Mouse (Mus musculus) kidney, embryonic 15.5 days (tissue): ENCODE data around the gene Oxld1. TPM values are rescaled to one million over a fixed set of nuclear protein-coding genes. Genes with fewer than 3 reads are reported as not detected.

Source experiments
- ATAC-seq: fragments of 200-750 bp; cut with Nextera tagmentation; replicated peaks from 2 replicates; pipeline ENCODE4 v1.8.0; 2017; ENCODE audit warnings: moderate TSS enrichment; ENCODE audit not compliant: low FRiP score
- H3K27ac ChIP-seq: fragments of 300-500 bp; sonication (generic); 2 replicates; pipeline ENCODE4 v1.5.1; 2015; ENCODE audit warnings: mild to moderate bottlenecking, inconsistent platforms
- H3K27me3 ChIP-seq: fragments of 300-500 bp; sonication (generic); 2 replicates; pipeline ENCODE4 v1.6.1; 2015; ENCODE audit warnings: inconsistent platforms
- H3K36me3 ChIP-seq: fragments of 300-500 bp; sonication (generic); 2 replicates; pipeline ENCODE4 v1.6.1; 2015; ENCODE audit warnings: inconsistent platforms
- H3K4me1 ChIP-seq: fragments of 300-500 bp; sonication (generic); 2 replicates; pipeline ENCODE4 v1.6.1; 2015; ENCODE audit warnings: inconsistent platforms
- H3K4me2 ChIP-seq: fragments of 300-500 bp; sonication (generic); 2 replicates; pipeline ENCODE4 v1.6.1; 2015; ENCODE audit warnings: moderate library complexity, mild to moderate bottlenecking, inconsistent platforms
- H3K4me3 ChIP-seq: fragments of 300-500 bp; sonication (generic); replicated peaks from 2 replicates; pipeline ENCODE4 v1.5.1; 2015; ENCODE audit warnings: mild to moderate bottlenecking, inconsistent platforms
- H3K9ac ChIP-seq: fragments of 300-500 bp; sonication (generic); 2 replicates; pipeline ENCODE4 v1.6.1; 2015; ENCODE audit warnings: mild to moderate bottlenecking, inconsistent platforms
- H3K9me3 ChIP-seq: fragments of 300-500 bp; sonication (generic); replicated peaks from 2 replicates; pipeline ENCODE4 v1.6.1; 2016; ENCODE audit warnings: inconsistent platforms
- WGBS: fragments of 180-500 bp; shearing (Covaris S2); methylation state at CpG from one replicate; pipeline ENCODE4 v1.1.7; 2015; ENCODE audit warnings: mixed read lengths; 5-methylcytosine and 5-hydroxymethylcytosine counted together
- polyA plus RNA-seq: library from polyadenylated mRNA; unstranded; fragments of >200 nt; fragmentation: Nextera tagmentation; extraction: Ambion mirVana; gene quantifications from 2 replicates; pipeline ENCODE4 v1.2.1, GENCODE M21; 2015

The Oxld1 gene
- polyA plus RNA-seq, 1 experiment from 2014 or later, result 13.1 TPM

DNA sequence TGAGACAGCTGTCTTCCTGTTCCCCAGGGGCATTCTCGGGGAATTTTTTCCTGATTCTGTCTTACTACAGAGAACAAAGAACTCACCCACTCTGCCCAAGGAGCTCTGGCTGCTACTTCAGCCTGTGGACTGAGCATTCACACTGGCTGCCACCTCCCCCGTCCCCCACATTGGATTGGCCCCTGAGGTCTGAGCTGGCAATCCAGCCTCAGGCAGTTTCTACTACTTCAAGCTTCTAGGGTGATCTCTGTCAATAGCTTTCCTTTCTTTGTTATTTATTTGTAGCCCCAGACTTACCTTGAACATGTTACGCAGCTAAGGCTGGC lies 35.0 kb upstream of the Oxld1 start:
- peaks cover 57% of the 10 kb centered on the region for H3K36me3 ChIP-seq
- peak overlapping the region; percentile 89 for H3K27ac ChIP-seq
- no peak for ATAC-seq
- H3K4me2 ChIP-seq, result peak overlapping the region; percentile 78
- H3K4me3 ChIP-seq, result peak overlapping the region; percentile 82
- peaks cover 51% of the 10 kb centered on the region for H3K4me1 ChIP-seq
- peak overlapping the region; percentile 75 for H3K9ac ChIP-seq
- WGBS, result 24% methylated on average over 3 of the region's 3 CpGs
- H3K27me3 ChIP-seq, result no peaks in the 10 kb centered on the region
- H3K9me3 ChIP-seq, result no peaks in the 10 kb centered on the region

- peak overlapping the region; percentile 78 for H3K4me2 ChIP-seq
- peaks cover 51% of the 10 kb centered on the region for H3K4me1 ChIP-seq
- H3K4me3 ChIP-seq, result peak overlapping the region; percentile 82
- H3K27ac ChIP-seq, result peak overlapping the region; percentile 89
- under 1% methylated on average over 48 of the region's 48 CpGs for WGBS
- no peaks in the 10 kb centered on the region for H3K27me3 ChIP-seq
- H3K9ac ChIP-seq, result peak overlapping the region; percentile 75
- peaks cover 57% of the 10 kb centered on the region for H3K36me3 ChIP-seq
- H3K9me3 ChIP-seq, result no peaks in the 10 kb centered on the region
- ATAC-seq, result peak; percentile 50; the same call in 1 of the 2 replicates
Measured at GRCm38 (mm10) chr11:120492024-120492877, 34.4 kb upstream of the Oxld1 start.

- Histone ChIP-seq H3K9me3 (no peaks in the 10 kb centered on the region), H3K4me3 (peak within 1 kb of the TSS; percentile 82), H3K27me3 (no peaks in the 10 kb centered on the region), H3K36me3 (peaks cover 57% of the 10 kb centered on the region), H3K4me1 (peaks cover 54% of the 10 kb centered on the region), H3K9ac (peak within 1 kb of the TSS; percentile 75), H3K4me2 (peak within 1 kb of the TSS; percentile 78), H3K27ac (peak within 1 kb of the TSS; percentile 89)
- ATAC-seq, result peak; percentile 91
- under 1% methylated on average over 35 of the region's 35 CpGs for WGBS
Measured at GRCm38 (mm10) chr11:120491317-120492023, 33.6 kb upstream of the Oxld1 start, which contains the start of gene Slc25a10. Gene Slc25a10, plus strand, starts transcription at chr11:120491840.

GRCm38 (mm10) chr11:120490291-120491046 lies 32.6 kb upstream of the Oxld1 start:
- Histone ChIP-seq H3K36me3 (peaks cover 57% of the 10 kb centered on the region), H3K27me3 (no peaks in the 10 kb centered on the region), H3K4me1 (peaks cover 64% of the 10 kb centered on the region), H3K4me3 (peak overlapping the region; percentile 82; the same call in 1 of the 2 replicates), H3K9me3 (no peaks in the 10 kb centered on the region), H3K27ac (peak overlapping the region; percentile 89), H3K9ac (peak overlapping the region; percentile 75; the same call in 1 of the 2 replicates), H3K4me2 (peak overlapping the region; percentile 78)
- WGBS, result 46% methylated on average over 4 of the region's 4 CpGs
- ATAC-seq, result no peak

- Histone ChIP-seq H3K4me3 (no peak overlapping the region), H3K36me3 (peaks cover 44% of the 10 kb centered on the region), H3K9me3 (no peaks in the 10 kb centered on the region), H3K4me2 (no peak overlapping the region), H3K4me1 (peaks cover 68% of the 10 kb centered on the region), H3K9ac (no peak overlapping the region), H3K27me3 (no peaks in the 10 kb centered on the region), H3K27ac (peak overlapping the region; percentile 89)
- peak; percentile 58 for ATAC-seq
- WGBS, result 51% methylated on average over 4 of the region's 4 CpGs
Measured at GRCm38 (mm10) chr11:120489054-120489761, 31.3 kb upstream of the Oxld1 start.

DNA sequence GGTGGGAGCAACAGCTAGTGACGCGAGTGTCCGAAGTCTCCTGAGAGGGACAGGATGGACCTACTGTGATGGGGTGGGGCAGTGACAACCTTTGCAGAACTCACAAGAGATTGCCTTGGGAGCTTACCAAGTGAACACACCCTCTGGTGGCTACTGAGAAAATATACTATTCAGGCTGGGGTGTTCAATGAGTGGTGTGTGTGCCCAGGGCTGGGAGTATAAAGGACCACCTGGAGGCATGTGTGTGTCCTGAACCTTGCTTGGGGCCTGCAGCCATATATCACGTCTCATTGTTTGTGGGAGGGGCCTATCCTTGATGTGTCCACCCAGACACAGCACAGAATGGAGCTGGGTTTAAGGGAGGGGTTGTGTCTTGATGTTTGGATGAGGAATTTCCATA lies 30.6 kb upstream of the Oxld1 start:
- WGBS, result 75% methylated on average over 4 of the region's 4 CpGs

GRCm38 (mm10) chr11:120485251-120485650 lies 27.4 kb upstream of the Oxld1 start:
- H3K4me2 ChIP-seq, result peak overlapping the region; percentile 70
- WGBS, result 7% methylated on average over 10 of the region's 10 CpGs
- peak overlapping the region; percentile 93 for H3K9ac ChIP-seq
- ATAC-seq, result no peak
- H3K27ac ChIP-seq, result peak overlapping the region; percentile 87
- H3K4me1 ChIP-seq, result peaks cover 44% of the 10 kb centered on the region
- H3K27me3 ChIP-seq, result no peaks in the 10 kb centered on the region
- H3K9me3 ChIP-seq, result no peaks in the 10 kb centered on the region
- peak overlapping the region; percentile 99 for H3K4me3 ChIP-seq
- peaks cover 76% of the 10 kb centered on the region for H3K36me3 ChIP-seq

More for the DNA sequence above, 30.6 kb upstream of the Oxld1 start:
- peaks cover 44% of the 10 kb centered on the region for H3K36me3 ChIP-seq
- H3K27ac ChIP-seq, result peak overlapping the region; percentile 63; the same call in 1 of the 2 replicates
- ATAC-seq, result no peak
- no peak overlapping the region for H3K4me2 ChIP-seq
- H3K9ac ChIP-seq, result no peak overlapping the region
- H3K9me3 ChIP-seq, result no peaks in the 10 kb centered on the region
- peaks cover 68% of the 10 kb centered on the region for H3K4me1 ChIP-seq
- H3K27me3 ChIP-seq, result no peaks in the 10 kb centered on the region
- no peak overlapping the region for H3K4me3 ChIP-seq

DNA sequence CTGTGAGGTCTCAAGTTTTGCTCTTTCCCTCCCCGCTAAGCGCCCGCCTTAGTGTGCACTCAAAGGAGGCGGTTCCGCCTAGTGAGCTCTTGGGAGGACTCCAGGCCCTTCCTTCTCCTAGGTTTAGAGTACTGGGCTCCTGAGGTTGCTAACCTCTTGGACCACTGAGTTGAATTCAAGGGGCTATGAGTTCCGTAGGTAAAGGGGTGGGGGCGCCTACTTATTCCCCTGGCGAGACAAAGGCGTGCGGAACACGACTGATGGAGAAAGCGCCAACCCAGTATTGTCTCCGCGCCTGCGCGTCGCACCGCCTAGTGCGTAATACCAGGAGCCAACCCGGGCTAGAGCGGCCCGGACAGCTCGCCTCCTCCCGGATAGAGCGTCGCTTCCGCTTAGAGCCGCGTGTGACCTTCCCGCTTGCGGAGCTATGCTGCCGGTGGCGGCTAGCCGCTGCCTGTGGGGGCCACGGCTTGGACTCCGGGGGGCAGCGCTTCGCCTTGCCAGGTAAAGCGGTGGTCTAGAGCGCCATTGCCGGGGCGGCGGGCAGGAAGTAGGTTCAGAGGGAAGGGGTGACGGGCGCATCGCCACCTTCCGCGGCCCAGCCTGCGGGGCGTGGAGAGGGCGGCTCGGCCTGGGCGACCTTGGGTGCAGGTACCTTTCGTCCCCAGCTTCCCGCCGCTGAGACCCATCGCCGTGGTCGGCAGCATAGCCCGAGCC lies 26.6 kb upstream of the Oxld1 start, which contains the start of gene Mrpl12:
Gene Mrpl12 (plus strand): TSS at position 349 of the 717 bp plus-strand sequence.
- H3K4me2 ChIP-seq, result peak within 1 kb of the TSS; percentile 70
- H3K4me1 ChIP-seq, result peaks cover 36% of the 10 kb centered on the region
- H3K36me3 ChIP-seq, result peaks cover 78% of the 10 kb centered on the region
- ATAC-seq, result peak; percentile 94
- H3K27ac ChIP-seq, result peak within 1 kb of the TSS; percentile 87
- WGBS, result under 1% methylated on average over 60 of the region's 60 CpGs
- no peaks in the 10 kb centered on the region for H3K27me3 ChIP-seq
- H3K9ac ChIP-seq, result peak within 1 kb of the TSS; percentile 93
- H3K4me3 ChIP-seq, result peak within 1 kb of the TSS; percentile 99
- H3K9me3 ChIP-seq, result no peaks in the 10 kb centered on the region

GRCm38 (mm10) chr11:120483448-120483934 lies 25.6 kb upstream of the Oxld1 start:
- Histone ChIP-seq H3K4me2 (peak overlapping the region; percentile 70), H3K9me3 (no peaks in the 10 kb centered on the region), H3K4me1 (peaks cover 26% of the 10 kb centered on the region), H3K4me3 (peak overlapping the region; percentile 99; the same call in 1 of the 2 replicates), H3K9ac (peak overlapping the region; percentile 93), H3K27me3 (no peaks in the 10 kb centered on the region), H3K36me3 (peaks cover 80% of the 10 kb centered on the region), H3K27ac (peak overlapping the region; percentile 87)
- no peak for ATAC-seq
- 89% methylated on average over 7 of the region's 7 CpGs for WGBS

DNA sequence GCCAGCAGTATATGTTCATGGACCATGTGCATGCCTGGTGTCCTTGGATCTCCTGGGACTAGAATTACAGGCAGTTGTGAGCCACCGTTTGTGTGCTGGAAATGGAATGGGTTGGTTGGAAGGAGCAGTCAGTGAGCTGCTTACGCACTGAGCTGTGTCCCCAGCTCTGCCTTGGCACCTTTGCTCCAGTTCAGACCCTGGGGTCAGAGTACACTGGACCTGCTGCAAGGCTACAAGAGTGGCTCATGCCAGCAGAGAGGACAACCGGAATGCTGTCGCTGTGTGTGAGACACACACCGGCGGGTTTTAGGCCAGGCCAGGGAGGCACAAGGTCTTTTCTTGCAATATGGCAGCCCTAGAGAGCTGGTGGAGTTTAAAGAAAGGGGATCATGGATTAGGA lies 14.2 kb upstream of the Oxld1 start:
- H3K27me3 ChIP-seq, result no peaks in the 10 kb centered on the region
- H3K4me1 ChIP-seq, result peaks cover 10% of the 10 kb centered on the region
- H3K36me3 ChIP-seq, result peaks cover 78% of the 10 kb centered on the region
- H3K27ac ChIP-seq, result no peak overlapping the region
- 96% methylated on average over 6 of the region's 6 CpGs for WGBS
- no peaks in the 10 kb centered on the region for H3K9me3 ChIP-seq
- no peak overlapping the region for H3K9ac ChIP-seq
- no peak overlapping the region for H3K4me2 ChIP-seq
- no peak for ATAC-seq
- no peak overlapping the region for H3K4me3 ChIP-seq
